Mouse (Mus musculus) forebrain, embryonic 12.5 days (tissue): ENCODE measurements around the gene Cabp1. TPM values are rescaled to one million over a fixed set of nuclear protein-coding genes. Genes with fewer than 3 reads are reported as not detected.

Experiments used
- ATAC-seq: fragments of 200-750 bp; cut with Nextera tagmentation; 2 replicates; pipeline ENCODE4 v1.8.0; 2017; ENCODE audit warnings: moderate TSS enrichment; ENCODE audit not compliant: low FRiP score
- H3K27ac ChIP-seq: fragments of 300-500 bp; sonication (generic); 2 replicates; pipeline ENCODE4 v1.5.1; 2016; ENCODE audit warnings: mild to moderate bottlenecking
- H3K27me3 ChIP-seq: fragments of 300-500 bp; sonication (generic); 2 replicates; pipeline ENCODE4 v1.6.1; 2016; ENCODE audit warnings: mild to moderate bottlenecking
- H3K36me3 ChIP-seq: fragments of 300-500 bp; sonication (generic); replicated peaks from 2 replicates; pipeline ENCODE4 v1.6.1; 2016; ENCODE audit warnings: mild to moderate bottlenecking
- H3K4me1 ChIP-seq: fragments of 300-500 bp; sonication (generic); 2 replicates; pipeline ENCODE4 v1.6.1; 2016
- H3K4me2 ChIP-seq: fragments of 300-500 bp; sonication (generic); 2 replicates; pipeline ENCODE4 v1.6.1; 2016; ENCODE audit warnings: mild to moderate bottlenecking, moderate library complexity
- H3K4me3 ChIP-seq: fragments of 300-500 bp; sonication (generic); replicated peaks from 2 replicates; pipeline ENCODE4 v1.5.1; 2016; ENCODE audit warnings: mild to moderate bottlenecking
- H3K9ac ChIP-seq: fragments of 300-500 bp; sonication (generic); 2 replicates; pipeline ENCODE4 v1.6.1; 2016; ENCODE audit warnings: mild to moderate bottlenecking
- H3K9me3 ChIP-seq: fragments of 300-500 bp; sonication (generic); 2 replicates; pipeline ENCODE4 v1.6.1; 2016
- WGBS: fragments of 180-500 bp; shearing (Covaris S2); methylation state at CpG from one replicate; pipeline ENCODE4 v1.1.7; 2016; 5-methylcytosine and 5-hydroxymethylcytosine counted together
- polyA plus RNA-seq: library from polyadenylated mRNA; unstranded; fragments of >200 nt; fragmentation: Nextera tagmentation; extraction: Ambion mirVana; gene quantifications from 2 replicates; pipeline ENCODE4 v1.2.1, GENCODE M21; 2016

Cabp1 gene
- polyA plus RNA-seq, 1 experiment from 2014 or later, result 6.1 TPM

DNA sequence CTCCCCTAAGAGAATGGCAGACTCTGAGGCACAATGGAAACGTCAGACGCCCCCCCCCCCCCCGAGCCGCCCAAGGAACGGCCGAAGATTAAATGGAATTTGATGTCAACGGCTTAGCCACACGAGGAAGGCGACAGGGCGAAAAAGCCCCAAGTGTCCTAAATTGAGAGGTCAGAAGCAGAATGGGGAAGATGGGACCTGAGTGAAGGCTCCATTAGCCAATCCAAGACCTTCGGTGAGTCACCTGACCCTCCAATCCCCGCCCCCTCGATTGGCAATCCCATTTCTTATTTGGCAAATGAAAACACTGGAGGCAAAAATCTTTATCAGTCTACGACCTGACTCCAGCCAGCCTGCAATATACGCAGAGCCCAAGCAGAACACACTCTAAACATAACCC, 9.5 kb downstream of the Cabp1 start:
- WGBS, result 22% methylated on average over 15 of the region's 15 CpGs
- peak overlapping the region; percentile 15 for H3K4me3 ChIP-seq

DNA sequence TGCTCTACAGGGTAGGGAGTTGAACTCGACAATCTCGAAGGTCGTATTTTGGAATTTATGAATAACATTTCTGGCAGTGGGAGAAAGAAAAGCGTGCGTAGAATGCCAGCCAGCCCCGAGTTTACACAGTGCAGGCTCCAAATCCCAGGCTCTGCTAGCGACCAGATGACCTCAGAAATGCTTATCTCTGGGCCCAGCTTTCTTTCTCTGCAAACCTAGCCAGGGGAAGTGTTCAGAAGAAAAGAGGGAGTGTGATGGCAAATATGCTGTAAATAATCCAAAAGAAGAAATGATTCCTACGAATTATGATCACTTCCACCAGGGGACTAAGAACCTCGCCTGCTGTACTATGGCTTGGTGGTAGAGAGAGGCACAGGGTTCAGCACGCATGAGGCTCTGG, 10.7 kb downstream of the Cabp1 start:
- WGBS, result 85% methylated on average over 10 of the region's 10 CpGs
- Histone ChIP-seq H3K27me3 (peaks cover 26% of the 10 kb centered on the region), H3K4me3 (no peak overlapping the region), H3K36me3 (no peaks in the 10 kb centered on the region), H3K9ac (no peak overlapping the region), H3K4me1 (peaks cover 38% of the 10 kb centered on the region), H3K9me3 (no peaks in the 10 kb centered on the region), H3K4me2 (no peak overlapping the region), H3K27ac (no peak overlapping the region)
- ATAC-seq, result no peak

More for the DNA sequence above, 9.5 kb downstream of the Cabp1 start:
- H3K4me1 ChIP-seq, result peaks cover 38% of the 10 kb centered on the region
- H3K4me2 ChIP-seq, result peak overlapping the region; percentile 46
- ATAC-seq, result no peak
- H3K36me3 ChIP-seq, result no peaks in the 10 kb centered on the region
- H3K27ac ChIP-seq, result no peak overlapping the region; the same call in 1 of the 2 replicates
- H3K9ac ChIP-seq, result no peak overlapping the region
- H3K27me3 ChIP-seq, result peaks cover 37% of the 10 kb centered on the region
- no peaks in the 10 kb centered on the region for H3K9me3 ChIP-seq

DNA sequence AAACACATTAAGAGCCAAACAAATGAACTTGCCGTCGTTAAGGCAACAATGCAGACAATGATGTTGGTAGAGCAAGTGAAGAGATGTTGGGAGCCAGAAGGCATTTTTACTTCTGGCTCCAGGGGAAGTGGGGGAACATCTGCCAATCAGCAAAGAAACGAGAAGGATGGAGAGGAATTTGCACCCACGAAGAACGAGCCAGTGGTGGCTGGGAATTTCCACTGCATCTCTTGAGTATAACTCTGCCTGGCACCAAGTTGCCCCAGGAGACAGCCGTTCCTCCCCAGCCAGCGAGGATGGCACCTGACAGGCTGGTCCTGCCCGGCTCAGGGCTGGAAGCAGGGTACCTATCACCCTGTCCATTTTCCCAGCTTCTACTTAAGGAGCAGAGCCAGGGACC, 11.3 kb downstream of the Cabp1 start:
- no peak for ATAC-seq
- Histone ChIP-seq H3K4me1 (peaks cover 38% of the 10 kb centered on the region), H3K4me2 (no peak overlapping the region), H3K36me3 (no peaks in the 10 kb centered on the region), H3K27ac (no peak overlapping the region), H3K27me3 (peaks cover 26% of the 10 kb centered on the region), H3K9me3 (no peaks in the 10 kb centered on the region), H3K9ac (no peak overlapping the region), H3K4me3 (no peak overlapping the region)
- 71% methylated on average over 8 of the region's 8 CpGs for WGBS

DNA sequence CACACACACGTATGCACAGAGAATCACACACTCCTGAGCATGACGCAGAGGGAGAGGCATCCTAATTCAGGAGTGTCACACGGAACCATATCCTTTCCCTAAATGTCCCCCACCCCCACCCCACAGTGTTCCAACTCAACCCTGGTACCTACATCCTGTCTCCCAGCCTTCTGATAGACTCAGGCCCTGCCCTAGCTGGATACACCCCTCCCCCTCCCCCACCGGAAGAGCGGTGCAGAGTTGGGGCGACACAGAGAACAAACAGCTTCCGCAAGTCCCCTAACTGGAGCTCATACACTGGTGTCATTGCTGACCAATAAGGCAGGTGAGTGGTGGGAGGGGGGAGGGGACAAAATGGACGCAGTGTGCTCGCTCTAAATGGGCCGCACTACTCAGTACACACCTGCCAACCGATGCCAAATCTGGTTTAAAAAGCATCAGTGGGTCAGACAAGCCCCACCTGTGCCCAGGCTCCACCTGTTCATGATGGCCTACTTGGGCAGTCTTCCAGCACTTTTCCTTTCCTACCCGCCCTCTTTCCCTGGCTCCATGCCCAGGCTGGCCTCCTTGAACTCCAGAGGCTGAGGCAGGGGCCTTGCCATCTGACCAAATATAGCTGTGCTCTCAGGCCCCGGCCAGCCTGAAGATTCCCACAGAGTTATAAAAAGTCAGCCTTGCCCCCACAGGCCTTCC, 12.8 kb downstream of the Cabp1 start:
- no peak overlapping the region for H3K4me2 ChIP-seq
- 84% methylated on average over 13 of the region's 13 CpGs for WGBS
- no peak overlapping the region for H3K9ac ChIP-seq

DNA sequence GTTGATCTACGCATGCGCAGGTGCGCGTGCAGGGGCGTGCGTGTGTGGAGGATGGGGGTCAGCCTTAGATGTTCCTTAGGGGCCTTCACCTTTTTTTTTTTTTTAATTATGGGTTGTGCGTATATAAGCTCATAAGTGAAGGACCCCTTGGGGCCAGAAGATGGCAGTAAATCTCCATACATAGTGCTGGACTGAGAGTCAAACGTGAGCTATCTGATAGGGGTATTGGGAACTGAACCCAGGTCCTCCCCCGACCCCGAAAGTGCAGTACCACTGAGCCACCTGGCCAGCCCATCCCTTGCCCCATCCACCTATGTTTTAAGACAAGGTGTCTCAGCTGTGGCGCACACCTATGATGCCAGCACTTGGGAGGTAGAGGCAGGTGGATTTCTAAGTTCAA, 14.6 kb downstream of the Cabp1 start:
- no peaks in the 10 kb centered on the region for H3K36me3 ChIP-seq
- H3K4me3 ChIP-seq, result no peak overlapping the region
- ATAC-seq, result no peak
- no peak overlapping the region for H3K9ac ChIP-seq
- H3K27me3 ChIP-seq, result peaks cover 7% of the 10 kb centered on the region; the same call in 1 of the 2 replicates
- H3K27ac ChIP-seq, result no peak overlapping the region
- no peaks in the 10 kb centered on the region for H3K9me3 ChIP-seq
- WGBS, result 91% methylated on average over 11 of the region's 11 CpGs
- peaks cover 14% of the 10 kb centered on the region for H3K4me1 ChIP-seq
- H3K4me2 ChIP-seq, result no peak overlapping the region

More for the DNA sequence above, 12.8 kb downstream of the Cabp1 start:
- no peak for ATAC-seq
- no peaks in the 10 kb centered on the region for H3K36me3 ChIP-seq
- H3K27me3 ChIP-seq, result peaks cover 19% of the 10 kb centered on the region
- no peaks in the 10 kb centered on the region for H3K9me3 ChIP-seq
- no peak overlapping the region for H3K27ac ChIP-seq
- no peak overlapping the region for H3K4me3 ChIP-seq
- H3K4me1 ChIP-seq, result peaks cover 23% of the 10 kb centered on the region

DNA sequence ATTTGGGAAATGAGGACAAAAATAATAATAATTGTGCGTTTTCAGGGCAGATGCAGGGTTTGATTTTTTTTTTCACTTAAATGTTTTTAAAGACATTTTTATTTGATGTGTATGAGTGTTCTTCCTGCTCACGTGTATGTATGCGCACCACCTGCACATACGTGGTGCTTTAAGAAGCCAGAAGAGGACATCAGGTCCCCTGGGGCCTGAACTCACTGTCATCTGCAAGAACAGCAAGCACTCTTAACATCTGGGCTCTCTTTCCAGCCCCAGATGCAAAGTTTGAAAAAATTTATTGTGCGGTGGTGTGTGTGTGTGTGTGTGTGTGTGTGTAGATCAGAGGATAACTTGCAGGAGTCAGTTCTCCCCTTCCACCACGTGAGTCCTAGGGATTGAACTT, 16.3 kb downstream of the Cabp1 start:
- Histone ChIP-seq H3K9ac (no peak overlapping the region), H3K9me3 (no peaks in the 10 kb centered on the region), H3K27ac (no peak overlapping the region), H3K4me3 (no peak overlapping the region), H3K36me3 (no peaks in the 10 kb centered on the region), H3K4me1 (0 out of 2 replicates have a peak, but pooled peaks cover 6% of the 10 kb centered on the region), H3K4me2 (no peak overlapping the region), H3K27me3 (no peaks in the 10 kb centered on the region)
- no peak for ATAC-seq
- 78% methylated on average over 6 of the region's 6 CpGs for WGBS

DNA sequence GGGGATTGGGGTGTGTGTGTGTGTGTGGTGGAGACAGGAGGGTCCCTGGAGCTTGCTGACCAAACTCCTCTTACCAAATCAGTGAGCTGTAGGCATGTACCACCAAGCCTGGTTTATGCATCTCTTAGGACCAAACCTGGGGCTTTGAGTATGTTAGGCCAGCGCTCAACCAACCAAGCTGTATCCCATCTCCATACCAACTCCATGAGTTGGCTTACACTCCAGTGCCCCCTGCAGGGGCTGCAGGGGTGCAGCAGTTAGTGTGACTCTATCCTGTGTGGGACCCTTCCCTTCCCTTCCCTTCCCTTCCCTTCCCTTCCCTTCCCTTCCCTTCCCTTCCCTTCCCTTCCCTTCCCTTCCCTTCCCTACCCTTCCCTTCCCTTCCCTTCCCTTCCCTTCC, 19.6 kb downstream of the Cabp1 start:
- H3K9ac ChIP-seq, result no peak overlapping the region
- no peak overlapping the region for H3K27ac ChIP-seq
- WGBS, result 92% methylated on average over 1 of the region's 1 CpGs
- no peak overlapping the region for H3K4me2 ChIP-seq
- H3K36me3 ChIP-seq, result no peaks in the 10 kb centered on the region
- no peaks in the 10 kb centered on the region for H3K4me1 ChIP-seq
- H3K27me3 ChIP-seq, result no peaks in the 10 kb centered on the region
- no peaks in the 10 kb centered on the region for H3K9me3 ChIP-seq
- H3K4me3 ChIP-seq, result no peak overlapping the region
- ATAC-seq, result no peak

DNA sequence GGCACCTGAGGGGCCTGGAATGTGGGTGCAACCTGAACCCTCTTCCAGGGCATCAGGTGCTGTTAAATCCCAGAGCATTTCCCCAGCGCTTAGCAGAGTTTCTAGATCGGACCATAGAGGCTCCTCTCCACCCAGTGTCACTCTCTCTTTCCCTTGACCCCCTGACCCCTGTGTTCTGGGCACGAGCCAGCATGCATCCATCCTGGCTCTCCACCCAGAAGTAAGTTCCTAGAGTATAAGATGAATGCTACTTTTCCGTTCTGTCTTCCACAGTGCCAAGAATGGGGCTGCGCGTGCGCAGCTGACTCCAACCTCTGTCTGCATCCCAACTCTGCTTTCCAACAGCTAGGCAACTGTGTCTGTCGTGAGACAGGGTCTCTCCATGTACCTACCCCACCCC, 24.0 kb downstream of the Cabp1 start:
- no peaks in the 10 kb centered on the region for H3K27me3 ChIP-seq
- peaks cover 10% of the 10 kb centered on the region for H3K4me1 ChIP-seq
- H3K4me2 ChIP-seq, result no peak overlapping the region
- no peak overlapping the region for H3K27ac ChIP-seq
- H3K36me3 ChIP-seq, result no peaks in the 10 kb centered on the region
- WGBS, result 81% methylated on average over 8 of the region's 8 CpGs
- no peaks in the 10 kb centered on the region for H3K9me3 ChIP-seq
- H3K9ac ChIP-seq, result no peak overlapping the region
- no peak for ATAC-seq
- H3K4me3 ChIP-seq, result no peak overlapping the region

DNA sequence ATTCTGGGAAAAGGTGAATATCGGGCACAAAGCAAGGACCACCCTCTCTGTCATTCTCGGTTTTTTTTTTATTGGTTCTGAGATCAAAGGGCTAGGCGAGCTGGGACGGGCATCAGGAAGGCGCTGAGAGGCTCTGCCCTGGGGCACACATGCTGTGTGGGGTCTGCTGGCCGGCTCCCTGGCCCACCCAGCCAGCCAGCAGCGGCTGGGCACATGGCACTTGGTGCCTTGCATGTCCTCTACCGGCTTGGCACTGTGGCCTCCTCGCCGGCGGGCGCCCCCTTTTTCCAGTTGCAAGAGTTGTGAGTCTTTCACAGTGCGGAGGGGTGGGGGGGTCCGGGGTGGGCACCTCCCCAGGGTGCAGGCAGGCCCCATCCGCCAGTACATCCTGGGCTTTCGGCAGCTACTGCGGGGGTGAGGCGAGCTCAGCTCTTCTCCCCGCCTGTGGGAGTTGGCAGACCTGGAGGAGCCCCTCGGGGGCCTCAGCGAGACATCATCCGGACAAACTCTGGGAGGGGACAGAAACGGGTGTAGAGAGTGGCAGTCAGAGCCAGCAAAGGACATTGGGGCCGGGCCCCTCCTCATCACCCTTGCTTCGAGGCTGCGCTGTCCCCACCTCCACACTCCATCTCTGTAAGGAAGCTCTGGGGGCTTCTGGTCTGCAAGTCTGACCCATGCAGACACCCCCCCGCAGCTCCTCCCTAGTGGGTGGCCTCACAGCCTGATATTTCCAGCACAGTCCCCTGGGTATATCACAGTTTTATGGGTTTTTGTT, 25.4 kb downstream of the Cabp1 start:
- Histone ChIP-seq H3K4me2 (no peak overlapping the region), H3K36me3 (no peaks in the 10 kb centered on the region), H3K9me3 (no peaks in the 10 kb centered on the region), H3K4me1 (peaks cover 10% of the 10 kb centered on the region), H3K9ac (no peak overlapping the region), H3K27ac (no peak overlapping the region), H3K27me3 (no peaks in the 10 kb centered on the region), H3K4me3 (no peak overlapping the region)
- ATAC-seq, result no peak
- WGBS, result 49% methylated on average over 27 of the region's 27 CpGs

DNA sequence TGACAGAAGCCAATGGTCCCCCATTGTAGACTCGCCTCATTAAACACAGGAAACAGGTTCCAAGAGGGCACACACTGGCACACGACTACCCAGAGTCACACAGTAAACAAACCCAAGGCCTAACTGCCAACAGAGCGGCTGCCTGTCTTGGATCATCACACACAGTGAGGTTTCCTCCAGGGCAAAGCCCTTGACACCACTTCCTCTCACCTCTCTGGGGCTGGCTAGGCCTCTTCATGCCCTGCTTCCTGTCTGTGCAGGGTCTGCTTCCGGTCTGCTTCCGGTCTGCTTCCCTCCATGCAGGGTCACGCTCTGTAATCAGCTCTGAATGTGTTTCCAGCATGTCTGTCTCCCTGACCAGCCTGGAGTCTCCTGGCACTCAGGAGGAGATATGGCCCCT, 26.8 kb downstream of the Cabp1 start:
- no peak for ATAC-seq
- Histone ChIP-seq H3K27me3 (no peaks in the 10 kb centered on the region), H3K27ac (no peak overlapping the region), H3K9ac (no peak overlapping the region), H3K9me3 (no peaks in the 10 kb centered on the region), H3K4me1 (peaks cover 10% of the 10 kb centered on the region), H3K4me3 (no peak overlapping the region), H3K4me2 (no peak overlapping the region), H3K36me3 (no peaks in the 10 kb centered on the region)
- WGBS, result 85% methylated on average over 6 of the region's 6 CpGs

DNA sequence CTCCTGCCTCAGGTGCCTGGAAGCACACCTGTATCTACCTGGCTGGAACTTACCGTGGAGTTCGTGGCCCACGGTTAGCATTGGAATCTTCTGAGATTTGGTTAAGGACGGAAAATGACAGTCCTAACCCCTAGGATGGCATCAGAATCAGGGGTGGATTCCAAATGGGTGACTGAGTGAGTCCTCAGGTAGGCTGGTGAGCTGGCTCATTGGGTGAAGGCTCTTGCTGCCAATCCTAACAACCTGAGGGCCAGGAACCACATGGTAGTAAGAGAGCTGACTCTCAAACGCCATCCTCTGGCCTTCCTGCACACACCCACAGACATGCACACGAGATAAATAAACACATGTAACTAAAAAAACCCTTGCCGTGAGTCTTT, 27.4 kb downstream of the Cabp1 start:
- Histone ChIP-seq H3K27me3 (no peaks in the 10 kb centered on the region), H3K9me3 (no peaks in the 10 kb centered on the region), H3K4me2 (no peak overlapping the region), H3K4me1 (peaks cover 10% of the 10 kb centered on the region), H3K27ac (no peak overlapping the region), H3K4me3 (no peak overlapping the region), H3K36me3 (no peaks in the 10 kb centered on the region), H3K9ac (no peak overlapping the region)
- no peak for ATAC-seq
- 86% methylated on average over 7 of the region's 7 CpGs for WGBS

DNA sequence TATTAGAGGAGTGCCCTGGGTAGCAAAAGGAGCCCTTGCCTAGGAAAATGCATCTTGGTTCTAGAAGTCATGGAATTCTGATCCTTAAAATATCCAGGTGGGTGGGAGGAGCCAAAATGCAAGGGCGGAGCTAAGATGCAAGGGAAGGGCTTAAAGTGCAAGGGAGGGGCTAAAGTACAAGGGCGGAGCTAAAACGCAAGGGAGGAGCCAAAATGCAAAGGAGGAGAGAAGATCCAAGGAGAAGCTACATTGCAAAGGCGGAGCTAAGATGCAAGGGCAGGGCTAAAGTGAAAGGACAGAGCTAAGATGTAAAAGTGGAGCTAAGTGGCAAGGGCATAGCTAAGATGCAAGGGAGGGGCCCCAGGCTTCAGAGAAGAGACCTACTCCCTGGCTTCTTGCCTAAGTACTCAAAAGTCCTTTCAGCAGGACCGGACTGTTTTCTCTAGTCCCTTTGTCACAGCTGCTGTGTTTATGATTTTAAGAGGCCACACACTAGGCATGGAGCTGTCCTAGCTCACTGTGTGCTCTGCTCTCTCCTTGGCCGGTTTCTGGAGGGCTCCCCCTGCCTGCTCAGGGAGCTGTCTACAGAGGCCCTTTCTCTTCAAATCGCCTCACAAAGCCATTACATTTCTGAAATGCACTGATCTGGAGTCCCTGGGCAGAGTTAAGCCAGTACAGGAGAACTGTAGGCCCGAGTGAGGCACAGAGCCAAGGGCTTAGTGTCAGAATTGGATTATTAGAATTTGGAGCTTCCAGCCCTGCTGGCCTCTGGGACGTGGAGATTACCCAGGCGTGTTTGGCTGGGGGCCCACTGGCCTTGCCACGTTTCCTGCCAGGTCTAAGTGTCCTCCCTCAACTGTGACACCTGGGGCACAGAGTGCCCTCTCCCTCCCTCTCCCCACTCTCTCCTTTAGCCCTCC, 28.0 kb downstream of the Cabp1 start:
- H3K9ac ChIP-seq, result no peak overlapping the region
- ATAC-seq, result no peak
- no peaks in the 10 kb centered on the region for H3K36me3 ChIP-seq
- no peak overlapping the region for H3K4me2 ChIP-seq
- no peaks in the 10 kb centered on the region for H3K27me3 ChIP-seq
- H3K4me3 ChIP-seq, result no peak overlapping the region
- no peak overlapping the region for H3K27ac ChIP-seq
- H3K4me1 ChIP-seq, result peaks cover 10% of the 10 kb centered on the region
- 52% methylated on average over 11 of the region's 11 CpGs for WGBS
- no peaks in the 10 kb centered on the region for H3K9me3 ChIP-seq
